In genomic region chr19:5823266-5823839, GRCm38 (mm10) we compare ENCODE assay signal across 8 mouse cellular contexts. TPM values are rescaled to one million over a fixed set of nuclear protein-coding genes. Genes with fewer than 3 reads are reported as not detected.
DNase-seq lines count a peak whose midpoint lies in the region; ATAC-seq lines count a peak whose summit lies in the region.

No protein-coding gene starts in this region.

- no peak overlapping the region for H3K9ac ChIP-seq in midbrain, embryonic 16.5 days (ENCODE audit: low read depth, low read length)
- no peak overlapping the region for H3K9ac ChIP-seq in embryonic facial prominence, embryonic 12.5 days
- no peak overlapping the region for H3K9ac ChIP-seq in hindbrain, embryonic 15.5 days

- peaks cover 7% of the 10 kb centered on the region; the same call in 1 of the 2 replicates for H3K27me3 ChIP-seq in midbrain, embryonic 10.5 days (ENCODE audit: low read depth, poor library complexity, severe bottlenecking)
- H3K27me3 ChIP-seq in midbrain, embryonic 16.5 days (ENCODE audit: control insufficient read depth, insufficient read depth, low read depth, low read length), result no peaks in the 10 kb centered on the region
- no peaks in the 10 kb centered on the region for H3K27me3 ChIP-seq in embryonic facial prominence, embryonic 12.5 days
- no peaks in the 10 kb centered on the region for H3K27me3 ChIP-seq in hindbrain, embryonic 15.5 days

- H3K4me1 ChIP-seq in midbrain, embryonic 10.5 days, result peaks cover 38% of the 10 kb centered on the region
- H3K4me1 ChIP-seq in midbrain, embryonic 16.5 days (ENCODE audit: control insufficient read depth, insufficient read depth, low read length), result peaks cover 10% of the 10 kb centered on the region; the same call in 1 of the 2 replicates
- H3K4me1 ChIP-seq in embryonic facial prominence, embryonic 12.5 days, result peaks cover 26% of the 10 kb centered on the region
- H3K4me1 ChIP-seq in hindbrain, embryonic 15.5 days (replicated peaks), result peaks cover 27% of the 10 kb centered on the region

- H3K4me2 ChIP-seq in midbrain, embryonic 16.5 days (ENCODE audit: low read length), result no peak overlapping the region
- 0 out of 2 replicates have a peak overlapping the region, but pooled peaks have one; percentile 8 for H3K4me2 ChIP-seq in embryonic facial prominence, embryonic 12.5 days (replicated peaks)
- no peak overlapping the region for H3K4me2 ChIP-seq in hindbrain, embryonic 15.5 days

- H3K4me3 ChIP-seq in midbrain, embryonic 10.5 days, result no peak overlapping the region
- H3K4me3 ChIP-seq in midbrain, embryonic 16.5 days (ENCODE audit: low read depth, low read length), result no peak overlapping the region
- no peak overlapping the region for H3K4me3 ChIP-seq in embryonic facial prominence, embryonic 12.5 days
- no peak overlapping the region for H3K4me3 ChIP-seq in hindbrain, embryonic 15.5 days

- peak overlapping the region; percentile 59 for H3K27ac ChIP-seq in midbrain, embryonic 10.5 days (replicated peaks)
- H3K27ac ChIP-seq in midbrain, embryonic 16.5 days (ENCODE audit: low read length), result no peak overlapping the region
- H3K27ac ChIP-seq in embryonic facial prominence, embryonic 12.5 days, result no peak overlapping the region; the same call in 1 of the 2 replicates
- no peak overlapping the region for H3K27ac ChIP-seq in hindbrain, embryonic 15.5 days (replicated peaks)

- no peaks in the 10 kb centered on the region for H3K36me3 ChIP-seq in midbrain, embryonic 10.5 days
- no peaks in the 10 kb centered on the region for H3K36me3 ChIP-seq in midbrain, embryonic 16.5 days (ENCODE audit: control insufficient read depth, insufficient read depth, low read length)
- no peaks in the 10 kb centered on the region for H3K36me3 ChIP-seq in embryonic facial prominence, embryonic 12.5 days
- no peaks in the 10 kb centered on the region for H3K36me3 ChIP-seq in hindbrain, embryonic 15.5 days

- WGBS in midbrain, embryonic 10.5 days, result 18% methylated on average over 9 of the region's 9 CpGs
- WGBS in midbrain, embryonic 16.5 days, result 17% methylated on average over 9 of the region's 9 CpGs
- 26% methylated on average over 9 of the region's 9 CpGs for whole genome bisulfite sequencing in embryonic facial prominence, embryonic 12.5 days
- WGBS in hindbrain, embryonic 15.5 days, result 22% methylated on average over 9 of the region's 9 CpGs

- no peak for ATAC-seq in midbrain, embryonic 16.5 days
- no peak for ATAC-seq in embryonic facial prominence, embryonic 12.5 days (ENCODE audit: insufficient number of reproducible peaks, insufficient read depth, low FRiP score, low TSS enrichment)
- peak; percentile 19; the same call in 1 of the 2 replicates for ATAC-seq in hindbrain, embryonic 15.5 days (ENCODE audit: low FRiP score, low read depth)

- H3K9me3 ChIP-seq in midbrain, embryonic 10.5 days (replicated peaks), result no peaks in the 10 kb centered on the region
- H3K9me3 ChIP-seq in midbrain, embryonic 16.5 days (replicated peaks; ENCODE audit: control insufficient read depth, low read length, poor library complexity, severe bottlenecking), result no peaks in the 10 kb centered on the region
- H3K9me3 ChIP-seq in embryonic facial prominence, embryonic 12.5 days, result no peaks in the 10 kb centered on the region
- no peaks in the 10 kb centered on the region for H3K9me3 ChIP-seq in hindbrain, embryonic 15.5 days

- peak; percentile 66 for DNase-seq in midbrain, embryonic 10.5 days (ENCODE audit: low spot score)
- DNase-seq in lung, postnatal 36 days, result peak; percentile 48
- DNase-seq in thymus, postnatal 0 days (ENCODE audit: low spot score), result peak; percentile 90
- DNase-seq in layer of hippocampus, adult 18-20 months (ENCODE audit: low spot score in 2 of 2), result no peak
- DNase-seq in frontal cortex, postnatal 36 days (ENCODE audit: low spot score in 2 of 2), result no peak

RNA-seq across cellular contexts. Expression of gene Frmd8, which starts 51.7 kb away (rescaled TPM):
- 33.8 and 34.9 TPM in 2 replicates for polyA plus RNA-seq in midbrain, embryonic 10.5 days (2016; fragmentation: Nextera tagmentation; extraction: Ambion mirVana)
- 14.7 and 16.5 TPM in 2 replicates for polyA plus RNA-seq in midbrain, embryonic 16.5 days (2015; fragmentation: Nextera tagmentation; extraction: Ambion mirVana)
- 35.3 and 41.4 TPM in 2 replicates for polyA plus RNA-seq in embryonic facial prominence, embryonic 12.5 days (2016; fragmentation: Nextera tagmentation; extraction: Ambion mirVana)
- polyA plus RNA-seq in hindbrain, embryonic 15.5 days (2015; fragmentation: Nextera tagmentation; extraction: Ambion mirVana), result 17.6 and 18.0 TPM in 2 replicates
- 72.4 and 75.2 TPM in 2 replicates for polyA plus RNA-seq in thymus, postnatal 0 days (2015; fragmentation: Nextera tagmentation; extraction: Ambion mirVana)
- total RNA-seq in layer of hippocampus, adult 18-20 months (2021), result 10 to 100 TPM; 12.7 to 13.0 TPM

RNA-seq across cellular contexts. Expression of gene Scyl1, which starts 52.1 kb away (rescaled TPM):
- polyA plus RNA-seq in midbrain, embryonic 10.5 days (2016; fragmentation: Nextera tagmentation; extraction: Ambion mirVana), result 68.3 and 71.3 TPM in 2 replicates
- 86.3 and 86.6 TPM in 2 replicates for polyA plus RNA-seq in midbrain, embryonic 16.5 days (2015; fragmentation: Nextera tagmentation; extraction: Ambion mirVana)
- polyA plus RNA-seq in embryonic facial prominence, embryonic 12.5 days (2016; fragmentation: Nextera tagmentation; extraction: Ambion mirVana), result 78.8 and 80.0 TPM in 2 replicates
- polyA plus RNA-seq in hindbrain, embryonic 15.5 days (2015; fragmentation: Nextera tagmentation; extraction: Ambion mirVana), result 79.7 and 92.6 TPM in 2 replicates
- 38.0 and 40.9 TPM in 2 replicates for polyA plus RNA-seq in thymus, postnatal 0 days (2015; fragmentation: Nextera tagmentation; extraction: Ambion mirVana)
- 10 to 100 TPM; 77.3 to 80.3 TPM for total RNA-seq in layer of hippocampus, adult 18-20 months (2021)

RNA-seq across cellular contexts. Expression of gene Slc25a45, which starts 54.3 kb away (rescaled TPM):
- 2.3 and 2.6 TPM in 2 replicates for polyA plus RNA-seq in midbrain, embryonic 10.5 days (2016; fragmentation: Nextera tagmentation; extraction: Ambion mirVana)
- polyA plus RNA-seq in midbrain, embryonic 16.5 days (2015; fragmentation: Nextera tagmentation; extraction: Ambion mirVana), result 2.0 and 2.2 TPM in 2 replicates
- polyA plus RNA-seq in embryonic facial prominence, embryonic 12.5 days (2016; fragmentation: Nextera tagmentation; extraction: Ambion mirVana), result 2.0 and 3.1 TPM in 2 replicates
- 2.6 TPM in 2 replicates for polyA plus RNA-seq in hindbrain, embryonic 15.5 days (2015; fragmentation: Nextera tagmentation; extraction: Ambion mirVana)
- 11.4 and 14.6 TPM in 2 replicates for polyA plus RNA-seq in thymus, postnatal 0 days (2015; fragmentation: Nextera tagmentation; extraction: Ambion mirVana)
- total RNA-seq in layer of hippocampus, adult 18-20 months (2021), result 1 to 10 TPM; 2.9 to 3.2 TPM

Comparison
In these comparisons a context has a peak if more than half of its experiments do, and no peak if none do; other contexts are left out.
1. DNase-seq: peak in midbrain, embryonic 10.5 days (single experiment), lung, postnatal 36 days (single experiment) and thymus, postnatal 0 days (single experiment); none in layer of hippocampus, adult 18-20 months (0 of 2) and frontal cortex, postnatal 36 days (0 of 2).